Mouse (Mus musculus): ENCODE data around the gene Nek2.

- TF ChIP-seq GATA1 (IDR thresholded peaks at IDR 0.05; ENCODE audit: low read length): no peak
- no peak for TF ChIP-seq TAL1 (IDR thresholded peaks at IDR 0.05; ENCODE audit: low read length)
These were observed 59.8 kb downstream of the Nek2 start for GRCm38 (mm10) chr1:191880921-191881609.

Measured in erythroblast, embryonic 14.5 days (primary cell).